Mouse (Mus musculus) 416B (cell line): Measurements from ENCODE around the gene Arel1.

Experiments used
- DNase-seq: peaks from one replicate; pipeline ENCODE4 v3.0.0; 2011; ENCODE audit warnings: low read depth

Arel1 gene

DNA sequence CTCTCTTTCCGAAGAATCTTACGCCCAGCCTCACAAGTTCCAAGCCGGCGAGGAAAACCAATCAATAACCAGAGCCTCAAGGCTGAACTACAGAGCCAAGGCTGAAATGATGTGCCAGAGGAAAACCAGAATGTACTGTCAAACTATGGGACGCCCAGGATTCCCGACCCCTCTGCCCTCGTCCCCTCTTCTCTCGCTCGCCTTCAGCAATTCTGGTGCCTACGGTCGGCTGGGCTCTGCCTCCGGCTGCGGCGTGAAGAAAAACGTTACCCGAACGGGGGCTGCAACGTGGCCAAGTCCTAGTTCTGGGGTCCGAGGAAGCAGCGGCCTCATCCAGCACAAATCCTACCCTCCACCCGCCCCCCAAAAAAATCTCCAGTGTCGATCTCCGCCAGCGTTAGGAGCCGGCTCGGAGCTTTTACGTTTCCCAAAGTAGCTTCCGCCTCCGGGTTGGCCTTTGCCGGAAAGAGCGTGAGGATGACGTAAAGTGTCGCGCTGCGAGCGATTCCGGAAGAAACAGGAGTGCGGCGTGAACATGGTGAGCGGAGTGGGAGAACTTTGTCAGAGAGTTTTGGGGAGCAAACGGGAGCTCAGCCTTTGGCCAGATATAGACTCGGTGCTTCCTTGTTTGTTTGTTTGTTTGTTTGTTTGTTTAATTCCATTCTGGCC is at the start of gene Arel1, which contains the start of gene Fcf1:
Arel1 (minus strand) TSS at position 473 of the 669 bp plus-strand sequence.
Fcf1 (plus strand) TSS at position 470 of the 669 bp plus-strand sequence.
- peak; percentile 95 for DNase-seq

DNA sequence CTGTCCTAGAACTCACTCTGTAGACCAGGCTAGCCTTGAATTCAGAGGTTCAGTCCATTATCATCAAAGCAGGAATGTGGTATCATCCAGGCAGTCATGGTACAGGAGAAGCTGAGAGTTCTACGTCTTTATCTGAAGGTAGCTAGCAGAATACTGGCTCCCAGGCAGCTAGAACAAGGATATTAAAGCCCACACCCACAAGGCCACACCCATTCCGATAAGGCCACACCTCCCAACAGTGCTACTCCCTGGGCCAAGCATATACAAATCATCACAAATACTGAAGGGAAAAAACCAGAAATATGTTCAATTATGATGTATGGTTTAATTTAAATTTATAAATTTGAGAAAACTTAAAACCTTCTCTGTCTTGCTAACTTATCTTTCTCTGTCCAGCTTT is 41.5 kb upstream of the Arel1 start:
- no peak for DNase-seq

- DNase-seq, result no peak
These were observed 39.8 kb upstream of the Arel1 start for GRCm38 (mm10) chr12:85010541-85010940.

DNA sequence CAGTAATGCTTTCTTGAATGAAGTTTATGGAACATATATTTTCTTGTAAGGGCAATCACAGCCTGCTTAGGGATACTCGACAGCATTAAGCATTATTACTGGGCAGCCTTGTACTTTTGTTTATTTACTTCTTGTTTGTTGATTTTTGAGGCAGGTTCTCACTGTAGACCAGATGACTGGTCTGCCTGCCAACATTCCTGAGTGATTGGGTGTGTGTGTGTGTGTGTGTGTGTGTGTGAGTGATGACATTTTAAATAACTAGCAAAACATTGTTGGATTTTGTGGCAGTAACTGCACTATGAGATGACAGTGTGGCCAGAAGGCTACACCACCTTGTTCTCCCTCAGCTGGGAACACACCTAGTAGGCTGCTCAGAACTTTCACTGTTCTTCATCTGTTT is 39.1 kb upstream of the Arel1 start:
- no peak for DNase-seq

DNA sequence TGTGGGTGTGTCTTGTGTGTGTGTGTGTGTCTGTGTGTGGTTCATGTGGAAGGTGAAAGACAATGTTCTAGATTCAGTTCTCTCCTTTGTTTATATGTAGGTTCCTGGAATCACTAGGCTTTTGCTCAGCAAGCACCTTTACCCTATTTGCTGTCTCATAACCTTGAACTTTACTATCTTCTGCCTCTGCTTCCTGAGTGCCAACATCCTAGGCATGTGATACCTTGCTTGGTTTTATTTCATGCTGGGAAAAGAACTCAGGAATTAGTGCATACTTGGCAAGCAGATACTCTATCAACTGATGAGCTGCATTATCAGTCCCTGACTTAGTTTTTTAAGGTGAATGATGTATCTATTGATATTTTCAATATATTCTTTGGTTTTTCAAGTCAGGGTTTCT is 36.3 kb upstream of the Arel1 start:
- no peak for DNase-seq

GRCm38 (mm10) chr12:85006206-85006605 is 35.5 kb upstream of the Arel1 start:
- no peak for DNase-seq

GRCm38 (mm10) chr12:84999053-84999452 is 28.4 kb upstream of the Arel1 start:
- peak; percentile 34 for DNase-seq

- peak; percentile 52 for DNase-seq
These were observed 26.1 kb upstream of the Arel1 start for GRCm38 (mm10) chr12:84996501-84997398.

DNA sequence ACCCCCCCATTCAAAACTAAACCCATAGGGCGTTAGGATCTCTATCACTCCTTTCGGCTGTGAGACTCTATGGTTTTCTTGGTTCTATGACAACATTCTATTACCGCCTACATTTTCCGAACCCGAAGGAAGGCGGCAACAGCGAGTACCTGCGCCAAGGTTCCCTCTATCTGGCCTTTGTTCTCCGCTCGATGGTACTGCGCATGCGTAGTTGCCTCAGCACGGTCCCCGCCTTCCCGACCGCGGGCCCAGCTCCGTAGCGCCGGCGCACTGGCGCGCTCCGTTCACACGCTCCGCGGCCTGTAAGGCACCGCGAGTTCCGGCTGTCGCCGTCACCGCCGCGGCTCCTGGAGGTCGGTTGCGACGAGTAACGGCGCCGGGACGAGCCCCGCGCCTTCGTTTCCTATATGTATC is 25.4 kb upstream of the Arel1 start, which contains the start of gene Ylpm1:
Ylpm1 (plus strand) TSS at position 239 of the 414 bp plus-strand sequence.
- peak; percentile 99 for DNase-seq

DNA sequence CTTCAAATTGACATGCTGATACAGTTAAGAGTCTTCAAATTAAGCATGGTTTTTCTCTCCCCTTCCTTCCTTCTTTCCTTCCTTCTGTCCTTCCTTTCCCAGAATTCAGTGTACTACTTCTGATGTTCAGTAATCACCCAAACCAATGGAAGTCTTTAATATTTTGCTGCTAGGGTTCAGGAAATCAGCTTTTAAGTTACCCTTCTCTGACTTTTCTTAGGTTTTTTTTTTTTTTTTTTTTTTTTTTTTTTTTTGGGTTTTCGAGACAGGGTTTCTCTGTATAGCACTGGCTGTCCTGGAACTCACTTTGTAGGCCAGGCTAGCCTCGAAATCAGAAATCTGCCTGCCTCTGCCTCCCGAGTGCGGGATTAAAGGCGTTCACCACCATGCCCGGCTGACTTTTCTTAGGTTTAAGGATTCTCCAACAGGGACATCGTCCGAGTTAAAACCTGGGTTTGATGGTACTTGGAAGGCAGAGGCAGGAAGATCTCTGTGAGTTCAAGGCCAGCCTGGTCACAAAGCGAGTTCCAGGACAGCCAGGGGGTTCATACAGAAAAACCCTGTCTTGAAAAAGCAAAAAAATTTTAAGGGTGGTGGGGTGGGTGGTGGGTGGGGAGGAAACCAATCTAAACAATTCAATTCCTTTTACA is 24.5 kb upstream of the Arel1 start:
- no peak for DNase-seq

- no peak for DNase-seq
These were observed 18.8 kb upstream of the Arel1 start for GRCm38 (mm10) chr12:84989456-84989855.

DNA sequence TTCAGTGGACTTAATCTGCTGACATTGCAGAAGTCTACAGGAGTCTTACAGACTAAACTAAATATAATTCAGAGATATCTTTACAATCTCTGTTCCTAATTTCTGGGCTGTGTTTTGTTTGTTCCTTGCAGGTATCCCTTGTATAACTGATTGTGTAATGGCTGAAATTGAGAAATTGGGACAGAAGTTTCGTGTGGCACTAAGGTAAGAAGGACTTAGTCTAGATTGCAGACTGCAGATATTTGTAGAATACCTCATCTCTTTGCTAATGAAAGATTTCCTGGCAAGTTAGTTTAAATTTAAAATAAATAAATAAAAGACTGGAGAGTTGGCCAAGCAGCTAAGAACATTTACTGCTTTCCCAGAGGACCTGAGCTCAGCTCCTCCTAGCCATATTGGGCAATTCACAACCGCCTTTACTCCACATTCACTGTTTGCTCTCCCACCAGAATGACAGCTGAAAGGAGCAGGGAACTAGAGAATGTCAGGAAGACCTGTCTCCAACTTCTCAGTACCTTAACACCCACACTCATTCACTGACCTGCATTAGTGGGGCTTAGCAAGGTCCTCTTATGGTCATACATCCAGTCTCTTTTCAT is 8.7 kb upstream of the Arel1 start:
- DNase-seq, result no peak

DNA sequence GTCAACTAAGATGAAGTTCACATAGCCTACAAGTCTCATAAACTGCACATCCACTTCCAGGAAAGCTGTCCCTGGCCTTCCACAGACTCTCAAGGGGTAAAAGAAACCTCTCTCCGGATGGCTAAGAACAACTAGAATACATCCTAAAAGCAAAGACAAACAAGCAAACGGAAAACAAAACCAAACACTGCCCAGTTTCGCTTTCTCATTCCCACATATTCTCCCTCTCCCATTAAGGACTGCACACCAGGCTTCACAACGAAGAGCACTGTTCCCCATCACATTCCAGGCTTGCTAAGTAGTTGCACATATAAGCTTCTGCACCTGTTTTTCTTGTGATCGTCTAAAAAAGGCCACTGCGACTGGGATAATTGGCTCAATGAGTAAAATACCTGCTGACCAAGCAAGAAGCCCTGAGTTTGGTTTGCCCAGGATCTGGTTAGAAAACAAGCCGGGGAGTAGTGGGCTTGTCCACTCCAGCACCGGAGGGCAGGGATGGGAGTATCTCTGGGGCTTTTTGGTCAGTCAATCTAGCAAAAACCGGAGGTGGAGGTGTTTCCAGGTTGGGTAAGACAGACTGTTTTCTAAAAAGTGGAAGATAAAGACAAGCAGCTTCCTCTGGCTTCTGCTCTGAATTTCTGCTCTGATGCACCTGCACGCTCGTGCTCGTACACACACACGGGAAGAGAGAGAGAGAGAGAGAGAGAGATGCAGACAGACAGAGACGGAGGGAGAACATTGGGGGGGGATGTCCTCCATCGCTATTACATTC is 858 bp downstream of the Arel1 start:
- DNase-seq, result peak; percentile 21

DNA sequence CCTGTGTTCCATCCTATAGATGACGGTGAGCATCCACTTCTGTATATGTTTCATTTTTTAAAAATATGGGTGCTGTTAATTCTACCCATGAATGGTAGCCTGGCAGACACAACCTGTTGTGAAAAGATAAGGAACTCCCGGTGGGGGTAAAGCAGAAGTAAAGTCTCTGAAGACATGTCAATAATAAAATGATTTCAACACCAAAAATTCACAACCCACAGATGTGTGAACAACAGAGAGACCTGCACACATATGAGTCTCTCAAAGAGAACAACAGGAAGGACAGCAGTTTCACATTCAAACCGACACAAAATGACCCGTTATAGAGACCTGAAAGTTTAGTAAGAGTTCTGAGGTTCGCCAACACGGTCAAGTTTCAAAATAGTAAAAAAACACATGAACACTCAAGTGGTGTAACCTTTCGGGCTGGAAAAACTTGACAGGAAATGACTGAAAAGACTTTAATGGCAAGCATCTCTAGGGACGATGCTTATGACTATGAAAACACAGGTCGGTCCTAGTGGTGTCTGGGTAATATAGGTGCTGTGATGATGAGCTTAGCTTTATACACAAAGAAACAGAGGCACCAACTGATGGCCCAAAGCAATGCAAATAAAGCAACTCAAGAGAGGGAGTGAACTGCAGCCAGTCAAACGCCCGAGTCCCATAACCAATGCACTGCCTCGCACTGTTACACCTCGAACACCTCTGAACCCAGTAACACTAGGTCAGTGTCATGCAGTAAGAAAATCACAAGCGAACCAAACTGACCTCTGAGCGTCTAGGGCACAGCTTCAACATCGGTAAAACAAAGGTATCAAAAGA is 1.7 kb downstream of the Arel1 start:
- DNase-seq, result peak; percentile 80

GRCm38 (mm10) chr12:84962606-84963005 is 8.1 kb downstream of the Arel1 start:
- no peak for DNase-seq

DNA sequence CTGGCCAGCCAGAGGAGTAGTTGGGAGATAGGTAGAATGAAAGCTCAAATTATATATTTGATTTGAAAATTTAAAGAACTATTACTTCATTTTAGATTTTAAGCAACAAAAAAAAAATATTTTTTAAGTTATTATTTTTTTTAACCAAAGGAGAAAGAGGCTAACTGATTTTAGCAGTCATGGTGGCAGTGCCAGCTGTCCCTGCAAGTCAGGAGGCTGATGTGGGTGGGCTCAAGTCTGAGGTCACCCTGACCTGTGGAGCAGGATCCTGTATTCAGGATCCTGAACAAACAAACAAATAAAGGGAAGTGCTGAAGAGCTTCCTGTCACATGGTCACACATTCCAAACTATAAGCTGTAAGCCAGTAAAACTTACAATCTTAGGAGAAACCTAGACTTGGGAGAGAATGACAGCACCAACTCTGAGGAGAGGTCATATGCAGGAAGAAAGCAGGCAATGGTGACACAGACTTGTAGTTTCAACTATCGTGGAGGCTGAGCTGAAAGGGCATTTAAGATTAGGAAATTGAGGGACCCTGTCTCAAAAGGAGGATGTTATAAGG is 11.8 kb downstream of the Arel1 start:
- peak; percentile 6 for DNase-seq

GRCm38 (mm10) chr12:84956317-84956716 is 14.4 kb downstream of the Arel1 start:
- no peak for DNase-seq

DNA sequence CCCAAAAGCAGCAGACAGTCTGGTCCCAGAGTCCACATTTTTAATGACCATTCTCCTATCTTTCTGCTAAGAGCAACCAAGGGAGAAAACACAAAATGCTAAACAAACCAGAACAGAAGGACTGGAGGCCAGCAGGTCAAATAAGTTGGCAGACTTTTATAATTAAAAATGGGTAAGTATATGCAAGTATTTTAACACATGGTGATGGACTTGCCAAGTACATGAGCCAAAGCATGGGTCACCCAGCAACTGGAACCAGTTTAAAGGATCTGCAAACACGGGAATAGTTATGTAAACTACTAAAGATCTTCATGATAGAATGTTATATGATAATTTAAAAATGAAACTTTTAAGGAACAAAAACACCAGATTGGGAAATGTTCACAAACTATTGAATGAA is 18.3 kb downstream of the Arel1 start:
- no peak for DNase-seq

DNA sequence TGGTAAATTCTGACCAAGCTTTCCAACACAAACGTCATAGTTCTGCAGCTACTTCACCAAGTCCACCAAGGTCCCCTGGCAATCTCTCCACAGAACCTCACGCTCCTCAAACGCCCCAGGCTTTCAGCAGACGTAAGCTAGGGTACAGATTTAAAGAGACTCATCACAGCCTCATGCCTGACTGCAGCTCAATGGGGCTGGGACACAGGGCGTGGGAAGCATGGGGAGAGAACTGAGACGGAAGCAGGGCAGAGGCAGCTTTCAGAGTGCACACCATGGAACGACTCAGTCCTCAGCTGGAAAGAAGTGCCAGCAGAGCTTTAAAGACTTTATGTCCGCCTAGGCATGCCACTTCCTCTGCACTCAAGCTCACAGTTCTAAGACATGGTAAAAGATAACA is 19.2 kb downstream of the Arel1 start:
- no peak for DNase-seq

- DNase-seq, result no peak
These were observed 19.9 kb downstream of the Arel1 start for GRCm38 (mm10) chr12:84950763-84951162.
